Mouse (Mus musculus) liver, postnatal 0 days (tissue): ENCODE data around the gene Uox.

Experiments
- CTCF ChIP-seq: sonication (generic); IDR thresholded peaks from 2 replicates; pipeline ENCODE4 v1.5.1; 2016; ENCODE audit warnings: antibody characterized with exemption, low read depth
- EP300 ChIP-seq: IDR thresholded peaks from 2 replicates; pipeline ENCODE4 v1.6.1; 2016; ENCODE audit warnings: antibody characterized with exemption, low read depth, mild to moderate bottlenecking

DNA sequence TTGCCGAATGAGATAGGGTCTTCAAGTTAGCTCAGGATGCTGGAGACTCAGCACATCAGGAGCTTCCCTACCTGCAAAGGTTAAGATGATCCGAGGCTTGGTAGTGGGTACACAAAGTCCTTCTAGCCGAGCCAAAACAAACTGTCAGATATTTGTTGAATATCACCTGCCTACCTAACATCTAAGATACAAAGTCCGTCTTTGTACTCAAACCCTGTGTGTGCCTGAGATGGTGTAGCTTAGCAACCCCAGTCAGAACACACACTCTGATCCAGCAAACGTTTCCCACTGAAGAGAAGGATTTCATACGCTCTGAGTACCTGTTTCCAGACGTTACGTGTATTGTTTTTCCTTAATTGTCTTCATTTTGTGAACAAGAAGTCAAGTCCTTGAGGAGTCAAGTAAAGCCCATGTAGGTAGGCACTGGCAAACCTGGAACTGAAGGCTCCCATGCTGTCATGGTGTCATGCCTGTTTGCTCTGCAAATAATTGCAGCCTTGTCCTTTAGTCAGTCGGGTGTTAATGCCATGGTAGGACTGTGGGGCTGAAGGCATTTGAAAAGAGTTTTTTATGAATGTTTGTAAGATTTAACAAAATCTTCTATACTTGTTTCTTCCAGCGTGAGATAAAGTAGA is at the start of gene Uox:
- TF ChIP-seq EP300 (peak; percentile 25; the same call in 1 of the 2 replicates), CTCF (no peak)
